Mouse (Mus musculus): ENCODE results near the gene Zfp385c. TPM values are rescaled to one million over a fixed set of nuclear protein-coding genes. Genes with fewer than 3 reads are reported as not detected.
"Not testable (repeated sequence)": the region's sequence is repeated elsewhere in the genome, so short reads cannot be mapped to it uniquely, and the experiment has no call there.

Zfp385c gene
- polyA plus RNA-seq, 1 experiment from 2014 or later, result 0.14 TPM

DNA sequence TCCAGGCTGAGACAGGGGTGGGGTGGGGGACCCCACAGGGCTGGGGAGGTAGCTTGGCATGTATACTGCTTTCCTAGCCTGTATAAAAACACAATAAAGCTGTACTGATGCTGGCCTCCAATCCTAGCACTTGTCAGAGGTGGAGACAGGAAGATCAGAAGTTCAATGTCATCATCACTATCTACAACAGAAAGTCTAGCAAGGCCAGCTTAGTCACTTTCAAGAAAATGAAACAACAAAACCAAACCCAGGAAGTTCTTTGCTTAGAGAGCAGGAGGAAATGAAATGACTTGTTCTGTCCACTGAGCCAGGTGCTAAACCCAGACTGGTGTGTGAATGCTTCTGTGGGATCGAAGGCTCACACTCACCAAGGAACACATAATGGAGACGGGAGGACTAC, 103.8 kb downstream of the Zfp385c start:
- Histone ChIP-seq H3K9ac (ENCODE audit: low read depth, low read length) (no peak overlapping the region), H3K4me1 (ENCODE audit: control insufficient read depth, insufficient read depth, low read length) (no peaks in the 10 kb centered on the region), H3K27ac (ENCODE audit: low read depth, low read length) (no peak overlapping the region), H3K27me3 (ENCODE audit: control insufficient read depth, insufficient read depth, low read length) (no peaks in the 10 kb centered on the region), H3K4me2 (no peak overlapping the region), H3K9me3 (replicated peaks; ENCODE audit: control insufficient read depth, low read length) (no peaks in the 10 kb centered on the region), H3K4me3 (ENCODE audit: low read depth, low read length) (no peak overlapping the region), H3K36me3 (ENCODE audit: control insufficient read depth, insufficient read depth, low read length) (peaks cover 80% of the 10 kb centered on the region)
- no peak for ATAC-seq (replicated peaks; ENCODE audit: insufficient number of reproducible peaks, low FRiP score, low TSS enrichment)
- WGBS (ENCODE audit: insufficient replicate concordance), result 87% methylated on average over 2 of the region's 2 CpGs

- no peak for ATAC-seq (replicated peaks; ENCODE audit: insufficient number of reproducible peaks, low FRiP score, low TSS enrichment)
These were observed 107.1 kb downstream of the Zfp385c start for GRCm38 (mm10) chr11:100585148-100585547.

GRCm38 (mm10) chr11:100584561-100584961, 107.7 kb downstream of the Zfp385c start:
- Histone ChIP-seq H3K27ac (ENCODE audit: low read depth, low read length) (no peak overlapping the region), H3K9me3 (replicated peaks; ENCODE audit: control insufficient read depth, low read length) (no peaks in the 10 kb centered on the region), H3K9ac (ENCODE audit: low read depth, low read length) (no peak overlapping the region), H3K4me3 (ENCODE audit: low read depth, low read length) (no peak overlapping the region), H3K27me3 (ENCODE audit: control insufficient read depth, insufficient read depth, low read length) (no peaks in the 10 kb centered on the region), H3K36me3 (ENCODE audit: control insufficient read depth, insufficient read depth, low read length) (peaks cover 80% of the 10 kb centered on the region), H3K4me1 (ENCODE audit: control insufficient read depth, insufficient read depth, low read length) (peaks cover 6% of the 10 kb centered on the region; the same call in 1 of the 2 replicates), H3K4me2 (no peak overlapping the region)
- 86% methylated on average over 7 of the region's 7 CpGs for WGBS (ENCODE audit: insufficient replicate concordance)
- no peak for ATAC-seq (replicated peaks; ENCODE audit: insufficient number of reproducible peaks, low FRiP score, low TSS enrichment)

More at GRCm38 (mm10) chr11:100585148-100585547, 107.1 kb downstream of the Zfp385c start:
- Histone ChIP-seq H3K27ac (ENCODE audit: low read depth, low read length) (no peak overlapping the region), H3K4me2 (no peak overlapping the region), H3K36me3 (ENCODE audit: control insufficient read depth, insufficient read depth, low read length) (peaks cover 80% of the 10 kb centered on the region), H3K9ac (ENCODE audit: low read depth, low read length) (no peak overlapping the region), H3K27me3 (ENCODE audit: control insufficient read depth, insufficient read depth, low read length) (no peaks in the 10 kb centered on the region), H3K4me1 (ENCODE audit: control insufficient read depth, insufficient read depth, low read length) (peaks cover 6% of the 10 kb centered on the region; the same call in 1 of the 2 replicates), H3K4me3 (ENCODE audit: low read depth, low read length) (no peak overlapping the region), H3K9me3 (replicated peaks; ENCODE audit: control insufficient read depth, low read length) (no peaks in the 10 kb centered on the region)
- WGBS (ENCODE audit: insufficient replicate concordance), result 91% methylated on average over 3 of the region's 3 CpGs

DNA sequence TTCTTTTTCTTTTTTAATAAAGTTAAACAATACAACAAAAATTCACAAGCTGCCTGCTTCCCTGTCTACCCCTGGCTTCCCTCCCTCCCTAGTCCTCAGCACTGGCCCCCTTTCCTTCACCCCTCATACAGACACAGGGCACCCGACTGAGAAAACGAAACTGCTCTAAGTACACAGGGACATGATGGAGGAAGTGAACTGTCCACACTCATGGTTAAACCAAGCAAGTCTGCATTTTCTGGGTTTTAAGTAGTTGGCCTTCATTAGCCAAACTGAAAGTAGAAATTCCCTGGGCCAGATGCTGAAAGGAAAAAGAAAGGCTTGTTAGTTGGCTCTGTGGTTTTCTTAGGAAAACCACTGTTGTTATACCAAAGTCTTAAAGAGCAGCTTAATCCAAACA, 109.4 kb downstream of the Zfp385c start:
- ATAC-seq (replicated peaks; ENCODE audit: insufficient number of reproducible peaks, low FRiP score, low TSS enrichment), result no peak
- no peaks in the 10 kb centered on the region for H3K27me3 ChIP-seq (ENCODE audit: control insufficient read depth, insufficient read depth, low read length)
- H3K9ac ChIP-seq (ENCODE audit: low read depth, low read length), result no peak overlapping the region
- no peak overlapping the region for H3K27ac ChIP-seq (ENCODE audit: low read depth, low read length)
- 92% methylated on average over 2 of the region's 2 CpGs for WGBS (ENCODE audit: insufficient replicate concordance)
- H3K4me1 ChIP-seq (ENCODE audit: control insufficient read depth, insufficient read depth, low read length), result peaks cover 6% of the 10 kb centered on the region; the same call in 1 of the 2 replicates
- no peaks in the 10 kb centered on the region for H3K9me3 ChIP-seq (replicated peaks; ENCODE audit: control insufficient read depth, low read length)
- H3K4me2 ChIP-seq, result no peak overlapping the region
- H3K36me3 ChIP-seq (ENCODE audit: control insufficient read depth, insufficient read depth, low read length), result peaks cover 70% of the 10 kb centered on the region
- H3K4me3 ChIP-seq (ENCODE audit: low read depth, low read length), result no peak overlapping the region

GRCm38 (mm10) chr11:100582413-100582812, 109.8 kb downstream of the Zfp385c start:
- H3K4me1 ChIP-seq (ENCODE audit: control insufficient read depth, insufficient read depth, low read length); H3K9ac ChIP-seq (ENCODE audit: low read depth, low read length); H3K27ac ChIP-seq (ENCODE audit: low read depth, low read length); ATAC-seq (replicated peaks; ENCODE audit: insufficient number of reproducible peaks, low FRiP score, low TSS enrichment); H3K9me3 ChIP-seq (replicated peaks; ENCODE audit: control insufficient read depth, low read length); H3K4me2 ChIP-seq; H3K27me3 ChIP-seq (ENCODE audit: control insufficient read depth, insufficient read depth, low read length); H3K4me3 ChIP-seq (ENCODE audit: low read depth, low read length): not testable (repeated sequence)
- 100% methylated on average over 1 of the region's 1 CpGs for WGBS (ENCODE audit: insufficient replicate concordance)
- peaks cover 66% of the 10 kb centered on the region for H3K36me3 ChIP-seq (ENCODE audit: control insufficient read depth, insufficient read depth, low read length)

GRCm38 (mm10) chr11:100581756-100582155, 110.5 kb downstream of the Zfp385c start:
- Histone ChIP-seq H3K4me2 (no peak overlapping the region), H3K4me1 (ENCODE audit: control insufficient read depth, insufficient read depth, low read length) (peaks cover 6% of the 10 kb centered on the region; the same call in 1 of the 2 replicates), H3K27me3 (ENCODE audit: control insufficient read depth, insufficient read depth, low read length) (no peaks in the 10 kb centered on the region), H3K4me3 (ENCODE audit: low read depth, low read length) (no peak overlapping the region), H3K36me3 (ENCODE audit: control insufficient read depth, insufficient read depth, low read length) (peaks cover 61% of the 10 kb centered on the region), H3K27ac (ENCODE audit: low read depth, low read length) (peak overlapping the region; percentile 22; the same call in 1 of the 2 replicates), H3K9me3 (replicated peaks; ENCODE audit: control insufficient read depth, low read length) (no peaks in the 10 kb centered on the region), H3K9ac (ENCODE audit: low read depth, low read length) (no peak overlapping the region)
- WGBS (ENCODE audit: insufficient replicate concordance), result 80% methylated on average over 4 of the region's 4 CpGs
- ATAC-seq (replicated peaks; ENCODE audit: insufficient number of reproducible peaks, low FRiP score, low TSS enrichment), result no peak

DNA sequence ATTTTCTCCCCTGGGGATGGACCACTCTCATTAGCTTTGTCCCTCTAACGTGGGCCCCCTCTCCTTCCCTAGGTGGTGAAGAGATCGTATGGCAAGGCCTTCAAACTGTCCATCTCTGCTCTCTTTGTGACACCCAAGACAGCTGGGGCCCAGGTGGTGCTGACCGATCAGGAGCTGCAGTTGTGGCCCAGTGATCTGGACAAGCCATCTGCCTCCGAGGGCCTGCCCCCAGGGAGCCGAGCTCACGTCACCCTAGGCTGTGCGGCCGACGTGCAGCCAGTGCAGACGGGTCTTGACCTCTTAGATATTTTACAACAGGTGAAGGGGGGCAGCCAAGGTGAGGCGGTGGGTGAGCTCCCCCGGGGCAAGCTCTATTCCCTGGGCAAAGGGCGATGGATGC, 112.0 kb downstream of the Zfp385c start:
- H3K27me3 ChIP-seq (ENCODE audit: control insufficient read depth, insufficient read depth, low read length), result no peaks in the 10 kb centered on the region
- peaks cover 47% of the 10 kb centered on the region for H3K36me3 ChIP-seq (ENCODE audit: control insufficient read depth, insufficient read depth, low read length)
- no peak overlapping the region for H3K4me2 ChIP-seq
- H3K9ac ChIP-seq (ENCODE audit: low read depth, low read length), result no peak overlapping the region
- no peak overlapping the region for H3K27ac ChIP-seq (ENCODE audit: low read depth, low read length)
- H3K9me3 ChIP-seq (replicated peaks; ENCODE audit: control insufficient read depth, low read length), result no peaks in the 10 kb centered on the region
- ATAC-seq (replicated peaks; ENCODE audit: insufficient number of reproducible peaks, low FRiP score, low TSS enrichment), result no peak
- peaks cover 11% of the 10 kb centered on the region for H3K4me1 ChIP-seq (ENCODE audit: control insufficient read depth, insufficient read depth, low read length)
- no peak overlapping the region for H3K4me3 ChIP-seq (ENCODE audit: low read depth, low read length)
- 94% methylated on average over 13 of the region's 13 CpGs for WGBS (ENCODE audit: insufficient replicate concordance)

- no peak overlapping the region for H3K9ac ChIP-seq (ENCODE audit: low read depth, low read length)
- H3K36me3 ChIP-seq (ENCODE audit: control insufficient read depth, insufficient read depth, low read length), result peaks cover 37% of the 10 kb centered on the region
- WGBS (ENCODE audit: insufficient replicate concordance), result 90% methylated on average over 9 of the region's 9 CpGs
- no peak for ATAC-seq (replicated peaks; ENCODE audit: insufficient number of reproducible peaks, low FRiP score, low TSS enrichment)
- H3K9me3 ChIP-seq (replicated peaks; ENCODE audit: control insufficient read depth, low read length), result no peaks in the 10 kb centered on the region
- H3K4me2 ChIP-seq, result no peak overlapping the region
- peaks cover 13% of the 10 kb centered on the region for H3K4me1 ChIP-seq (ENCODE audit: control insufficient read depth, insufficient read depth, low read length)
- H3K4me3 ChIP-seq (ENCODE audit: low read depth, low read length), result no peak overlapping the region
- no peaks in the 10 kb centered on the region for H3K27me3 ChIP-seq (ENCODE audit: control insufficient read depth, insufficient read depth, low read length)
- H3K27ac ChIP-seq (ENCODE audit: low read depth, low read length), result no peak overlapping the region
These were observed 113.0 kb downstream of the Zfp385c start for GRCm38 (mm10) chr11:100579116-100579799.

All from heart, embryonic 11.5 days (tissue).